Mouse (Mus musculus): Measurements from ENCODE around the gene Rnf10.

Rnf10 gene

DNA sequence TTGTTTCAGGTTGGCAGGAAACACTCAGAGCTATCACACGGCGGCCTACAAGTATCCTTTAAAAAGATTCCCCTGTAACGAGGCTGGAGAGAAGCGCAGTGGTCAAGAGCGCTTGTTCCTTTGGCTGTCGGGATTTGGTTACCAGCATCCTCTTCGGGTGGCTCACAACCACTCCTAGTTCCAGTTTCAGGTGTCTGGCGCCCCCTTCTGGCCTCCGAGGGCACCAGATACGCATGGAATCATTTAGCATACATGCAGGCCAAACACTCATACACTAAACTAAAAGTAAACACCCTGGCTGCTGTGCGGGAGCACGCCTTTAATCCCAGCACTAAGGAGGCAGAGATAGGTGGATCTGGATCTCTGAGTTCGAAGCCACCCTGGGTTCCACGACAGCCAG lies 3.3 kb upstream of the Rnf10 start:
- DNase-seq (ENCODE audit: low spot score in 2 of 2): peak in 1 of 2 experiments; percentile 28

DNA sequence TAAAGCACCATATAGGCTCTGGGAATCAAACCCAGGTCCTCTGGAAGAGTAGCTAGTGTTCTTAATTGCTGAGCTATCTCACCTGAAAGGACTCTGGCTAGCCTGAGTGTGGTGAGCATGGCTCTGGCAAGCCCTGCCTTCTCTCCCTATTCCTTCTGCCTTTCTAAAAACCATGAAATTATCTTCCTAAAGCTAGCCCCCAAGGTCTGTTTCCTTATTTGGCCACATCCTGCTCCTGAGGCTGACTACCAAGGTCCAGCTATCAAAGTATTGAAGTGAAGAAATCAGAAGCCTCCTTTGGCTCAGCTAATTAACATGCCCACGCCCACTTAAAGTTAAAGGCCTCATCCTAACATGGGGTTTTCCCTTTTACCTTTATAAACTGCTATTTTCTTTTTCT lies 2.1 kb upstream of the Rnf10 start:
- DNase-seq (ENCODE audit: low spot score in 2 of 2): no peak

DNA sequence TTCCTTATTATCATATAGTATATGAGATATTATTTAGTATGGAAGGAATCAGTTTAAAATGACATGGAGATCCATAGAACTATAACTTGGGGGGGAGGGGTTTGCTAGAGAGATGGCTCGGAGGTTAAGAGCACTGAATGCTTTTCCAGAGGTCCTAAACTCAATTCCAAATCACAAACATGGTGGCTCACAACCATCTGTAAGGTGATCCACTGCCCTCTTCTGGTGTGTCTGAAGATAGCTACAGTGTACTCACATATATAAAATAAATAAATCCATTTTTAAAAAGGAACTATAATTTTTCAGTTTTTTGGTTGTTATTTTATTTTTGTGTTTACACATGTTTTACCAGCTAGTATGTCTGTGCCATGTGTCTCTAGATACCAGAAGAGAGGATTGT lies 1.7 kb upstream of the Rnf10 start:
- DNase-seq (ENCODE audit: low spot score in 2 of 2): no peak

DNA sequence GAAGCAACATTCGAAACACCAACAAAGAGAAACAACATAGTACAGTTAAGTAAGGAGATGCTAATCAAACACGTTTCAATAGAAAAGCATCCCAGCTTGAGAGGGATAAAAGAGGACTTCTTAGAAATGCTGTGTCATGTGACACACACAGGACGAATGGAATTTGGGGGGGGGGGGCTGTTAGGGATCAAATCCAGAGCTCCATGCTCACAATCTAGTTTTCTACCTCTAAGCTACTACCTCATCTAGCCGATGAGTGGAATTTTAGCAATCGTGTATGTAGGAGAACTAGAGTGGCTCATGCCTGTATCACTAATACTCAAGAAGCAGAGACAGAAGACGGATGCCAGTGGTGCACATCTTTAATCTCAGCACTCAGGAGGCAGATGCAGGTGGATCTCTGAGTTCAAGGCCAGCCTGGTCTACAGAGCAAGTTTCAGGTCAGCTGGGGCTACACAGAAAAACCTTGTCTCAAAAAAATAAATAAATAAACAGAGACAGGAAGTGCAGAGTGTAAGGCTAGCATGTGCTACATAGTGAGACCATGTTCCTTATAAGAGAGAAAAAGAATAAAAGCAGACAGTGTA lies 944 bp upstream of the Rnf10 start:
- no peak for DNase-seq (ENCODE audit: low spot score in 2 of 2)

DNA sequence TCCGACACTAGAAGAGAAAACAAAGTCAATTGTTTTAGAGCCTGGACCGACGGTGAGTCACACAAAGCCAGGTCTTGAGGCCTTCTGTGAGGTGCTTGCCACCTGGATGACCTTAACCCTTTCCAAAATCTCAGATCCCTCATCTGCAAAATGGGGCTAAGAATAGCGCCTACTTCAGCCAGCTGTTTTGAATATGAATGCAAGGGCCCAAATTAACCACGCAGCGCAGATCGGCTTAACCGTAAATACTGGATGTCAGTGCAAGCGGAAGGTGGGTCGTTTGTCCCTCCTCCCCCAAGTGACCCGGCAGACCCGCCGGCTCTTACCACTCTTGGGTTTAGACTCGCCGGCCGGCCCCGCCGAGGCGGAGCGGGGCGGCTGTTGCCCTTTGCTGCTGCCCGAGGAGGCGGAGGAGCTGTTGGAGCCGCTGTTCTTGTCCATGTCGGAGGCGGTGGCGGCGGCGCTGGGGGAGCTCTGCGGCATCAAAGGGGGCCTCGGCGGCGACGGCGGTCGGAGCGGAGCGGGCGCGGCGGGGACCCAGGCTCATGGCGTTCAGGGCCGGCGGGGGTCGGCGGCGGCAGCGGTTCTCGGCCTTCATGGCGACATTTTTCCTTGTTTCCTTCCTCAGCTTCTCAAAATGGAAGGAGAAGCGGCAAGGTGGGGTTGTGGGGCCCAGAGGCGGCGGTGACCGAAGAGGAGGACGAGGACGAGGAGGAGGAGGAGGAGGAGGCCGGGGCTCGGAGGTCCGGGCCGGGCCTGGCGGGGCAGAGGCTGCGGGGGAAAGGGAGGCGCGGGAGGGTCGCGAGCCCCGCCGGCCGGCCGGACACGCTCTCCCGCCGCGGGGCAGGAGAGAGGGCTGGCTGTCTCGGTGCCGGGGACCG lies 527 bp downstream of the Rnf10 start:
- peak in 1 of 2 experiments; percentile 25 for DNase-seq (ENCODE audit: low spot score in 2 of 2)

DNA sequence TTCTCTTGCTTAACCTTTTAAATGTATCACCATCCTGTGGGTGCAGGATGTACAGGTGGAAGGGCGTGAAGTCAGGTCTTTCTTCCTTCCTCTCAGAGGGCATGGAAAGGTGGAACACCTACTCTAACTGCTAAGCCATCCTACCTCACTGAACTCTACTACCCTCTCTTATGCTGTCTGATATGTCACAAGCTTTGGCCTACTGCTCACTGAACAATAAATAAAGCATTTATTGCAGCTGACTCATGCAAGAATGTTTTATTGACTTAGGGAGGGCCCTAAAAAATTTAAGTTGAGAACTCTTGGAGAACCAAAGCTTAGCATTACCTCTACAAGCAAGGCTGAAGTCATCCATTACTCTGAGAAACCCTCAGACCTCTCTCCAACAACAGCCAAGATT lies 2.7 kb downstream of the Rnf10 start:
- DNase-seq (ENCODE audit: low spot score in 2 of 2): no peak

GRCm38 (mm10) chr5:115268266-115268665 lies 4.4 kb downstream of the Rnf10 start:
- DNase-seq (ENCODE audit: low spot score in 2 of 2): no peak

DNA sequence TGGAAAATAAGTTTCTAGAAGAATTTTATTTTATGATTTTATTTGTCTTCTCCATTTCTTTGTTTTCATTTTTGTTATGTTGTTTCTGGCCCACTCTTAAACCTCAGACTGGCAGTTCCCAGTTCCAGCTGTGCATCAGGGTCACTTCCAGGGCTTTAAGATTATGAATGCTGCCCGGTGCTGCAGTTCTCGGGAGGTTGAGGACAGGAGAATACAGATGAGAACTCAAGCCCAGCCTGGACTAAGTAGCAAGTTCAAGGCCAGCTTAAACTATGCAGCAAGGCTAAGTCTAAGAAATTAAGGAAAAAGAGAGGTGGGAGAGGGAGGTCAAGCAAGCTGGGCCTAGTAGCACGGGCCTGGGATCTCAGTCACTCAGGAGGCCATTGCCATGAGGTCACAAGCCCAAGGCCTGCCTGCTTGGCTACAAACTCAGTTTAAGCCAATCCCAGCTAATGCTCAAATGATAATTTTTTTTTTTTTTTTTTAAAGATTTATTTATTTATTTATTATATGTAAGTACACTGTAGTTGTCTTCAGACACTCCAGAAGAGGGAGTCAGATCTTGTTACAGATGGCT lies 5.1 kb downstream of the Rnf10 start:
- no peak for DNase-seq (ENCODE audit: low spot score in 2 of 2)

- DNase-seq (ENCODE audit: low spot score in 2 of 2): no peak
Observed at GRCm38 (mm10) chr5:115266787-115267468, 5.8 kb downstream of the Rnf10 start.

DNA sequence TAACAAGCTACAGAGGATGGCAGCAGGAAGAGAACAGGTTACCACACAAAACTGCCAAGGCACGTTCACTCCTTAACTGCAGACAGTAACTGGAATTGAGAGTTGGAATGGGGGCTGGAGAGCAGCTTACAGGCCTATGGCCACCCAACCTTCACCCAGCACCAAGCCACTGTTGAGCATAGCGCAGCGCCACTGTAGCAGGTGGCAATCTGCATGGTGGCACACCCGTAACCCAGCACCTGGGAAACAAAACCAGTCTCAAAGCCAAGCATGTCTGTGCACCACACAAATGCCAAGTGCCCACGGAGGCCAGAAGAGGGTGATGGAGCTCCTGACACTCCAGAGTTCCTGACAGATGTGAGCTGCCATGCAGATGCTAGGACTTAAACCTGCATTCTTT lies 6.4 kb downstream of the Rnf10 start:
- no peak for DNase-seq (ENCODE audit: low spot score in 2 of 2)

DNA sequence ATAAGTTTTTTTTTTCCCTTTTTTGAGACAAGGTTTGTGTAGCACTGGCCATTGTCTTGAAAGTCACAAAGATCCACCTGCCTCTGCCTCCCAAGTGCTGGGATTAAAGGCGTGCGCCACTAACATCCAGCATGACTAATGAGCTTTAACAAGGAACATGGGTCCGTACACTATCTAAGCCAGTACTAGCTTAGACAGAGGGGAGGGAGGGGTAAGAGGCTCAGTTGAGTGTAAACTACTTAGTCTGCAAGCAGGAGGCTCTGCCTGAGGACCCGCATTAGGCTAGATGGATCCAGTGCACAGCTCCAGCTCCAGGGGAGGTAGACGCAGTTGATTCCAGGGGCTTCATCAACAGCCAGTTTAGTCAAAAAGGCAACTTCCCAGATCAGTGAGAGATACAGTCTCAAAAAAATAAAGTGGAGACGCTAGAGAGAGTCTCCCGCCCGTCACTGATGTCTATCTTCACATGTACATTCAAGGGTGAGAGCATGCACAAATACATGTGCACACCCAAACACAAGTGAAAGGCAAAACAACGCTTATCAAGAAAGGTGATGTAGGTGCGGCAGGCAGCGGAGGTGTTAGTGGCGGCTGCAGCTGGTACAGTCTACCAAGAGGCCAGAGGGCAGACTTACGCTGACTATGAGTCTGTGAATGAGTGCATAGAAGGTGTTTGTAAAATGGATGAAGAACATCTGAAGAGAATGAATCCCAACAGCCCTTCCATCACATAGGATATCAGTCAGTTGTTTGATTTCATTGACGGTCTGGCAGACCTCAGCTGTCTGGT lies 10.0 kb downstream of the Rnf10 start:
- DNase-seq (ENCODE audit: low spot score in 2 of 2): no peak

DNA sequence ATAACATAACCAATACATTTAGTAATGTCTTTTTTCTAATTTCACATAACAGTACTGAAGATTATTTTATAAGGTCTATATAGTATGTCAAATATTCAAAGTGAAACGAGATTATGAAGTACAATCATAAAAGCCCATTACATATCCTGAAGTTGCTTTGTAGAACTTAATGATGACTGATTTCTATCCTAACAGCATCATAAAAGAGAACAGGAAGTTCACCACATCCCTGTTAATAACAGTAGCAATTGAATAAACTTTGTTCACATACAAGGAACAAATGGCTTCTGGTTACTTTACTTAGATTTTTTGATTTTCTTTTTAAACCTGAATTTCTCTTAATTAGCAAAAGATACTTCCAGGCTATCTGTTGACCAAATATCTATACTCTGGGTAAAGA lies 10.8 kb downstream of the Rnf10 start:
- no peak for DNase-seq (ENCODE audit: low spot score in 2 of 2)

- no peak for DNase-seq (ENCODE audit: low spot score in 2 of 2)
Observed at GRCm38 (mm10) chr5:115261141-115261540, 11.6 kb downstream of the Rnf10 start.

DNA sequence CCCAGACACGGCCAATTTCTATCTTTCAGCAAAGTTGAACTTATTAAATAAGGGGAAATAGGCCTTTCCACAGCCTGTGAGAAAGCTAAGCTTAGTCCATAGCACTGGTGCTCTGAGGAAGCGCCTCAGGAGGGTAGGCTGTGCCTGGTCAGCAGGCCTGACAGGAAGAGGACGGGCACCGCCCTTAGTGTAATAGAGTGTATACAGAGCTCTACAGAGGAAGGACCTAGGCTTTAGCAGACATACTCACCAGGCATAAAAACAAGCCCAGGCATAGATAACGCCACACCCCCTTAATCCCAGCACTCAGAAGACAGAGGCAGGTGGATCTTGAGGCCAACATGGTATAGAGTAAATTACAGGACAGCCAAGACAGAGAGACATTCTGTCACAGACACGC lies 12.3 kb downstream of the Rnf10 start:
- no peak for DNase-seq (ENCODE audit: low spot score in 2 of 2)

DNA sequence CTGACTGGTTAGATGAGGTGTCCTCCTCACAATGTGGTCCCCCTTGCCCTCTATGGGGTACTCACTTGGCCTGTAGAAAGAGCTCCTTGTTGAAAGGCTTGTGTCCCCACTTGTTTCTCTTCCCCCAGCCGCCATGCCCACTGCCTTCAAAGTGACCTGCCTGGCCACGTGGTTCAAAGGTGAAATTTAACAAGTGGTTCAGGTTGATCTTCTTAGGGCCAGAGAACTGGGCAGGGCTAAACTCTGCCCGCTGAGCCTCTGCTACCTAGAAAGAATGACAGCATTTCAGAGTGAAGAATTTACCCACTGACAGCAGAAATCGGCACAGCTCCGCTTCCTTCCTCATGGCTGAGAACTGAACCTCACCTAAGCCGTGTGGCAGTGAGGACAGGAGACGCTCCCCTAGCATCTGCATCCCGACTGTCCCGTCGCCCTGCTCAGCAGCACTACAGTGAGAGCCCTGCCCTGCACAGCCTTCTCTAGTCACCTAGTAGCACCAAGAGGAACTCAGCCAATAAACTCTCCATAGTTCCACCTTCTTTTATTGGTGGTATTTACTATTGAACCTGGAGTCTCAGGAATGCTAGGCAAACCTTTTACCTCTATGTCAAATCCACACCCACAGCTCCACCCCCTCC lies 15.7 kb downstream of the Rnf10 start:
- no peak for DNase-seq (ENCODE audit: low spot score in 2 of 2)

GRCm38 (mm10) chr5:115255472-115255871 lies 17.2 kb downstream of the Rnf10 start:
- no peak for DNase-seq (ENCODE audit: low spot score in 2 of 2)

DNA sequence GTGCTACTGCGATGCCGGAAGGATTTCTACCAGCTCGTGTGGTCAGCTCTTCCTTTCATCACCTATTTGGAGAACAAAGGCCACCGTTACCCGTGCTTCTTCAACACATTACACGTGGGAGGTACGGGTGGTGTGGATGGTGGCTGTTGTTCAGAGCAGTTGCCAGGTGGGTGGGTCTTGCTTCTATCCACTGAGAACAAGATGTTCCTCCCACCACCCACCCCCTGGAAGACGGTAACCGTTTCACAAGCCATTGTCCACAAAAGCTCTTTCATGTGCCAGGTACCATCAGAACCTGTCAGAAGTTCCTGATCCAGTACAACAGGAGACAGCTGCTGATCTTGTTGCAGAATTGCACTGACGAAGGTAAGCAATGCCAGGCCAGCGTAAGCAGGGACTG lies 32.5 kb downstream of the Rnf10 start:
- DNase-seq (ENCODE audit: low spot score in 2 of 2): no peak

- no peak for DNase-seq (ENCODE audit: low spot score in 2 of 2)
Observed at GRCm38 (mm10) chr5:115238729-115239195, 33.9 kb downstream of the Rnf10 start.

GRCm38 (mm10) chr5:115237803-115238728 lies 34.6 kb downstream of the Rnf10 start:
- peak; percentile 70 to 88 for DNase-seq (ENCODE audit: low spot score in 2 of 2)

- peak; percentile 87 to 94 for DNase-seq (ENCODE audit: low spot score in 2 of 2)
Observed at GRCm38 (mm10) chr5:115235786-115236263, 36.9 kb downstream of the Rnf10 start, which contains the start of gene Pop5. Pop5 (plus strand) TSS chr5:115235836.

Data from cerebellum, postnatal 4 days (tissue).